ENCODE assay signal across 8 mouse cellular contexts in genomic region chr17:10318561-10319430, GRCm38 (mm10). TPM values are rescaled to one million over a fixed set of nuclear protein-coding genes. Genes with fewer than 3 reads are reported as not detected.
DNase-seq lines count a peak whose midpoint lies in the region; ATAC-seq and TF ChIP-seq lines count a peak whose summit lies in the region.

No protein-coding gene starts in this region.

- H3K27ac ChIP-seq in bone marrow, adult 2 months (ENCODE audit: control insufficient read depth, insufficient read depth, low read depth, low read length, poor library complexity) = peak overlapping the region; percentile 89
- H3K27ac ChIP-seq in embryonic facial prominence, embryonic 15.5 days (replicated peaks) = peak overlapping the region; percentile 99
- peak overlapping the region; percentile 100 for H3K27ac ChIP-seq in heart, embryonic 12.5 days (ENCODE audit: poor library complexity, severe bottlenecking)
- H3K27ac ChIP-seq in kidney, embryonic 15.5 days = peak overlapping the region; percentile 100
- peak overlapping the region; percentile 91 for H3K27ac ChIP-seq in liver, embryonic 13.5 days
- peak overlapping the region; percentile 99 for H3K27ac ChIP-seq in stomach, postnatal 0 days (replicated peaks)

- H3K4me2 ChIP-seq in embryonic facial prominence, embryonic 15.5 days (replicated peaks) = peak overlapping the region; percentile 52
- H3K4me2 ChIP-seq in heart, embryonic 12.5 days = peak overlapping the region; percentile 58
- H3K4me2 ChIP-seq in kidney, embryonic 15.5 days = peak overlapping the region; percentile 65
- peak overlapping the region; percentile 95 for H3K4me2 ChIP-seq in liver, embryonic 13.5 days
- H3K4me2 ChIP-seq in stomach, postnatal 0 days (replicated peaks; ENCODE audit: low read depth) = peak overlapping the region; percentile 71; the same call in 1 of the 2 replicates

- WGBS in bone marrow, adult 2 months = 16% methylated on average over 132 of the region's 153 CpGs
- WGBS in embryonic facial prominence, embryonic 15.5 days = under 1% methylated on average over 98 of the region's 153 CpGs
- WGBS in heart, embryonic 12.5 days = 16% methylated on average over 134 of the region's 153 CpGs
- WGBS in kidney, embryonic 15.5 days = under 1% methylated on average over 77 of the region's 153 CpGs
- WGBS in liver, embryonic 13.5 days (ENCODE audit: insufficient replicate concordance) = under 1% methylated on average over 70 of the region's 153 CpGs
- 0% methylated on average over 73 of the region's 153 CpGs for WGBS in stomach, postnatal 0 days

- H3K4me1 ChIP-seq in bone marrow, adult 2 months (ENCODE audit: control insufficient read depth, insufficient read depth, low read length) = no peaks in the 10 kb centered on the region
- H3K4me1 ChIP-seq in embryonic facial prominence, embryonic 15.5 days = peaks cover 10% of the 10 kb centered on the region; the same call in 1 of the 2 replicates
- H3K4me1 ChIP-seq in heart, embryonic 12.5 days (replicated peaks) = peaks cover 16% of the 10 kb centered on the region
- H3K4me1 ChIP-seq in kidney, embryonic 15.5 days = peaks cover 33% of the 10 kb centered on the region
- peaks cover 26% of the 10 kb centered on the region for H3K4me1 ChIP-seq in liver, embryonic 13.5 days (replicated peaks)
- no peaks in the 10 kb centered on the region for H3K4me1 ChIP-seq in stomach, postnatal 0 days (replicated peaks; ENCODE audit: control insufficient read depth, insufficient read depth)

- ATAC-seq in embryonic facial prominence, embryonic 15.5 days (ENCODE audit: insufficient number of reproducible peaks, low FRiP score, low TSS enrichment, low read depth) = 0 out of 2 replicates have a peak, but pooled peaks have one; percentile 44
- ATAC-seq in heart, embryonic 12.5 days (ENCODE audit: insufficient number of reproducible peaks, low FRiP score) = peak; percentile 79
- peak; percentile 70 for ATAC-seq in kidney, embryonic 15.5 days (replicated peaks; ENCODE audit: low FRiP score)
- ATAC-seq in liver, embryonic 13.5 days (ENCODE audit: low read depth) = peak; percentile 74
- peak; percentile 74 for ATAC-seq in stomach, postnatal 0 days (ENCODE audit: low FRiP score, low TSS enrichment)

- TF ChIP-seq POLR2A in bone marrow, adult 2 months (IDR thresholded peaks at IDR 0.05; ENCODE audit: borderline replicate concordance, control insufficient read depth, low read depth, low read length) = peak; percentile 81; the same call in 1 of the 2 replicates

- no peaks in the 10 kb centered on the region for H3K36me3 ChIP-seq in embryonic facial prominence, embryonic 15.5 days
- H3K36me3 ChIP-seq in heart, embryonic 12.5 days = no peaks in the 10 kb centered on the region
- no peaks in the 10 kb centered on the region for H3K36me3 ChIP-seq in kidney, embryonic 15.5 days
- no peaks in the 10 kb centered on the region for H3K36me3 ChIP-seq in liver, embryonic 13.5 days
- H3K36me3 ChIP-seq in stomach, postnatal 0 days (ENCODE audit: control insufficient read depth, insufficient read depth, low read length) = no peaks in the 10 kb centered on the region

- peak overlapping the region; percentile 94 for H3K4me3 ChIP-seq in bone marrow, adult 2 months (replicated peaks; ENCODE audit: control insufficient read depth, low read depth, low read length)
- H3K4me3 ChIP-seq in embryonic facial prominence, embryonic 15.5 days (replicated peaks) = peak overlapping the region; percentile 89
- peak overlapping the region; percentile 99 for H3K4me3 ChIP-seq in heart, embryonic 12.5 days
- H3K4me3 ChIP-seq in kidney, embryonic 15.5 days (replicated peaks) = peak overlapping the region; percentile 95
- peak overlapping the region; percentile 86 for H3K4me3 ChIP-seq in liver, embryonic 13.5 days (replicated peaks)
- H3K4me3 ChIP-seq in stomach, postnatal 0 days (ENCODE audit: low read depth, low read length) = peak overlapping the region; percentile 82

- H3K9me3 ChIP-seq in embryonic facial prominence, embryonic 15.5 days (replicated peaks) = no peaks in the 10 kb centered on the region
- H3K9me3 ChIP-seq in heart, embryonic 12.5 days (replicated peaks) = no peaks in the 10 kb centered on the region
- H3K9me3 ChIP-seq in kidney, embryonic 15.5 days (replicated peaks) = no peaks in the 10 kb centered on the region
- no peaks in the 10 kb centered on the region for H3K9me3 ChIP-seq in liver, embryonic 13.5 days (replicated peaks)
- no peaks in the 10 kb centered on the region for H3K9me3 ChIP-seq in stomach, postnatal 0 days (ENCODE audit: control insufficient read depth, low read length)

- DNase-seq in CD4-positive, CD25-positive, alpha-beta regulatory T cell, adult 2 months (ENCODE audit: low read depth, low spot score) = peak; percentile 89
- DNase-seq in liver, embryonic 13.5 days = peak; percentile 56
- peak; percentile 60 for DNase-seq in neural tube, embryonic 10.5 days (ENCODE audit: extremely low spot score, low spot score)
- DNase-seq in stomach, postnatal 0 days (ENCODE audit: low spot score) = peak; percentile 72

- TF ChIP-seq EP300 in stomach, postnatal 0 days (optimal IDR thresholded peaks at IDR 0.05) = no peak

- no peak for TF ChIP-seq CTCF in bone marrow, adult 2 months (IDR thresholded peaks at IDR 0.05; ENCODE audit: control insufficient read depth, insufficient read depth, low read length)
- no peak for TF ChIP-seq CTCF in stomach, postnatal 0 days (IDR thresholded peaks at IDR 0.05; ENCODE audit: low read depth)

- peak overlapping the region; percentile 87 for H3K9ac ChIP-seq in embryonic facial prominence, embryonic 15.5 days
- peak overlapping the region; percentile 100 for H3K9ac ChIP-seq in heart, embryonic 12.5 days
- H3K9ac ChIP-seq in kidney, embryonic 15.5 days = peak overlapping the region; percentile 94
- peak overlapping the region; percentile 95 for H3K9ac ChIP-seq in liver, embryonic 13.5 days
- peak overlapping the region; percentile 96 for H3K9ac ChIP-seq in stomach, postnatal 0 days (ENCODE audit: low read length)

- H3K27me3 ChIP-seq in embryonic facial prominence, embryonic 15.5 days = no peaks in the 10 kb centered on the region
- no peaks in the 10 kb centered on the region for H3K27me3 ChIP-seq in heart, embryonic 12.5 days (replicated peaks)
- no peaks in the 10 kb centered on the region for H3K27me3 ChIP-seq in kidney, embryonic 15.5 days
- no peaks in the 10 kb centered on the region for H3K27me3 ChIP-seq in liver, embryonic 13.5 days
- H3K27me3 ChIP-seq in stomach, postnatal 0 days (ENCODE audit: control insufficient read depth, insufficient read depth, low read length) = no peaks in the 10 kb centered on the region

RNA-seq across cellular contexts. Expression of gene Qk, which starts 0.9 kb away (rescaled TPM):
- polyA plus RNA-seq in bone marrow, adult 2 months (2011; ENCODE audit: insufficient read depth, insufficient read length, low replicate concordance, missing spikeins) = 18.0 and 25.4 TPM in 2 replicates
- 27.4 and 29.2 TPM in 2 replicates for polyA plus RNA-seq in embryonic facial prominence, embryonic 15.5 days (2015; fragmentation: Nextera tagmentation; extraction: Ambion mirVana)
- 41.5 and 44.9 TPM in 2 replicates for polyA plus RNA-seq in heart, embryonic 12.5 days (2016; fragmentation: Nextera tagmentation; extraction: Ambion mirVana)
- polyA plus RNA-seq in kidney, embryonic 15.5 days (2015; fragmentation: Nextera tagmentation; extraction: Ambion mirVana) = 23.2 and 25.6 TPM in 2 replicates
- 7.6 and 9.1 TPM in 2 replicates for polyA plus RNA-seq in liver, embryonic 13.5 days (2015; fragmentation: Nextera tagmentation; extraction: Ambion mirVana)
- 9.7 and 9.8 TPM in 2 replicates for polyA plus RNA-seq in stomach, postnatal 0 days (2015; fragmentation: Nextera tagmentation; extraction: Ambion mirVana)

Comparison
In these comparisons a context has a peak if more than half of its experiments do, and no peak if none do; other contexts are left out.
1. Peak in every context shown above with its lines: DNase-seq, ATAC-seq, H3K4me3 ChIP-seq and H3K27ac ChIP-seq.